Mouse (Mus musculus): ENCODE data around the gene Vps45.

- TF ChIP-seq CTCF (IDR thresholded peaks at IDR 0.05; ENCODE audit: low read depth): no peak
- no peak for TF ChIP-seq EP300 (IDR thresholded peaks at IDR 0.05; ENCODE audit: low read depth)
These were observed 20.1 kb downstream of the Vps45 start for GRCm38 (mm10) chr3:96038156-96038555.

Data from liver, embryonic 14.5 days (tissue).